Mouse (Mus musculus) right cerebral cortex, adult 2 months (tissue): ENCODE results near the gene Gm20388.

ENCODE experiments used
- DNase-seq, 2 experiments: peaks; one replicate each; pipeline ENCODE4 v3.0.0; 2021 to 2022; ENCODE audit warnings: low spot score in 2 of 2

Gm20388 gene

GRCm38 (mm10) chr8:121887547-121887946 is 1976.9 kb downstream of the Gm20388 start:
- DNase-seq, result no peak

DNA sequence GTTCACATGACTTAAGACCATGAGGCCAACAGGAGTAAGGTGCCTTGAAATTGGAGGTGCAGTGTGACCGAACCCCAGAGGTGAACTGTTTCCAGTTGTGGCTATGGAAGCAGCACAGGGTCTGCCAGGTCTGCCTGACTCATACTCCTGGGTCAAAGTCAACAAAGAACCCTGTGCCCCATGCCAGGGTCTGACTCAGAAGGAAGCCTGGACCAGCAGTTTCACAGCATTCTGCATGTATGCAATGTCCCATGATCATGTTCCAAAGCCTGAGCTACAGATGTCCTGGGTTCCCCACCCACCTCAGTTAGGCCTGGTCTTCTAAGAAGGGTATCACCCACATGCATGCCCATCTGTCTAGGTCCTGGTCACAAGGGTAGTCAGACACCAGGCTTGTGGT is 1978.7 kb downstream of the Gm20388 start:
- DNase-seq, result no peak

DNA sequence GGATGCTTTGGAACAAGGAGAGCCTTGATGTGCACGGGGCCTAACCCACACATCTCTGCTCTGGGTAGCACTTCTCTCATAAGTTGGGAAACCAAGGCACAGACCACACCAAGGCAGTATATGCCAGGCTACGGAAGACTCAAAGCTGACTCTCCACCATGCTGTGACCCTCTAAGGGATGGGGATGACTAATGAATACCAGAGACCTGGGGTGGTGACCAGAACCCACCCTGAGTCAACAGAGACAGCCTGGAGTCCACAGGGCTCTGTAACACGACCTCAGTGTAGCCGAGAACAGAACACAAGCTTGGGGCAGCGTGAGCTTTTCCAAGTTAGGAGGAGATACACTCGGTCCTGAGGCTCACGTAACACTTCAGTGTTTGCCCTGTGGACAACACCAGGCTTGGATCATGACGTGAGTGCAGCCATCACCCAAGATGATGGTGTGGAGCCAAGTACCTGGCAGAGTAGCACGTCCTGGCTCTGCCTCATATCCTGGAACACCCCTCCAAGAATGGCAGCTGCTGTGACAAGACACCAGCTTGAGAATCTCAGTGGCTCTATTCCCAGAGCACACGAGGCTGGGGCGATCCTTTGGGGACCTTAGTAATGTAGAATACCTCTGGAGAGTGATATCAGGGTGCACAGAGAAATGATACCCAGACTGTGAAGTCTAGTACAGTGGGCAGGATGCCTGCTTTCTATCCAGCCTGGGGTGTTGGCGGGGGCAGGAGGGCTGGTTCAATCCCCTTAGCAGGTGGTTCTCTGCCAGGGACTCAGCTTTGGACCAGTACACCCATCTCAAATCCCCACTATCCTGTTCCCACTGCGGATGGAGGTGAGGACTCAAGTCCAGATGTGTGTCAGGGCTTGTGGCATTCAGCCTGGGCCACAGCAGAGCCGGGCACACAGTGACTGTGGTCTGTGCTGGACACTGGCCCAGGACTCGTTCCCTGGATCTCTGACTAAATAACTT is 1979.5 kb downstream of the Gm20388 start:
- no peak for DNase-seq

GRCm38 (mm10) chr8:121892875-121893274 is 1982.2 kb downstream of the Gm20388 start:
- DNase-seq, result no peak

DNA sequence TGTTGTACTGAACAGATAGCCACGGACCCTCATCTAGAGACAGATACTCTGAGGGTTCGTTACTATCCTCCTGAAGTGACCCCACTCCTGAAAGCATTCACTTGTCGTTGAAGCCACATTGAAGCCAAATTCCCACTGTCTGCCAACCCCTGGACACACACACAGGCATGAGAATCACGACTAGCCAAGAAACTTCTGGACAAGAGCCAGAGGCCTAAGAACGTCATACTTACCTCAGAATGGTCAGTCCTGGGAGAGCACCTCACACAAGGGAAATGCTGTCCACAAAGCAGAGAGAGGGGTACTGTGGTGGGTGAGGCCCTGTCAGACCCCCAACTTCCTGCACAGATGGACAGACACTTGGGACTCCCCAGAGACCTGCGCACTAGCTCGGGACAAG is 1985.3 kb downstream of the Gm20388 start:
- DNase-seq, result no peak

DNA sequence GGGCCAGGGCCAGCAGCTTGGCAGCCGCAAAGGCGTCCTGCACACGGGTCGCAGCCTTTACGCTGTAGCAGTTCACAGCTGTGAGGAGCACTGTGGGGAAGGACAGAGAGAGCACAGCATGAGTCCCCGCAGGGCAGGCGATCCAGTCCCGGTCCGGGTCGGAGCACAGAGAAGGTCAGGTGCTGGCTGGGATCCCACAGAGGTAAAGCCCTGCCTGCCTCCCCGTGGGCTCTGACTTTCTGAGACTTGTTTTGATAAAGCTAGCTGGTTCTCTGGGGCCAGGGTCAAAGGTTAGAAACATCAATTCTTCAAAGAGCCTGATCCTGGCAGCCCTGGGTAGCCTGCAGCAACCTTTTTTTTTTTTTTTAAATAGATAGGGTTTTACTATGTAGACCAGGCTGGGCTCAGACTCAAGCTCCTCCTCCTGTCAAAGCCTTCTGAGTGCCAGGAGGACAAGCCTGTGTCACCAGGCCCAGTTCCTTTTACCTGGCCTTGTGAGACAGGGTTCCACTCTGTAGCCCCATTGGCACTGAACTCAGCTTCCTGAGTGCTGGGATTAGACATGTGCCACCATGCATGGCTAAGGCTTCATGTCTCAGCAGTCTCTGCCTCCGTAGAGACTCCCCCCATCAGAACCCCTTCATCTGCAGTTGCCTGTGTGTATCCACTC is 1986.0 kb downstream of the Gm20388 start:
- no peak for DNase-seq

DNA sequence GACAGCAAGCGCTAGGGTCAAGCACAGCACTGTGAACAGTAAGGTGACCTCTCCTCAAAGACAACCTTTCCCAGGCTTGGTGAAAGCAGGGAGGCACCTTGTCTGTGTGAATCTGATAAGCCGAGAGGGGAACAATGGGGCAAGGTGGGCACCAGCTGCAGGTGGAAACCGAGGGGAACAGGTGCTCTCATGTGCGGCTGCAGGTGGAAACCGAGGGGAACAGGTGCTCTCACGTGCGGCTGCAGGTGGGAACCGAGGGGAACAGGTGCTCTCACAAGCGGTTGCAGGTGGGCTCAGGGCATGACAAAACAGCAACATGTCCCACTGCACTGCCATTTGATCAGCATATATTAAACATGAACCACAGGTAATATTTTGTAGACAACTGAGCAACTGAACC is 1986.6 kb downstream of the Gm20388 start:
- DNase-seq, result no peak

GRCm38 (mm10) chr8:121897871-121898381 is 1987.3 kb downstream of the Gm20388 start:
- peak; percentile 71 to 75 for DNase-seq

DNA sequence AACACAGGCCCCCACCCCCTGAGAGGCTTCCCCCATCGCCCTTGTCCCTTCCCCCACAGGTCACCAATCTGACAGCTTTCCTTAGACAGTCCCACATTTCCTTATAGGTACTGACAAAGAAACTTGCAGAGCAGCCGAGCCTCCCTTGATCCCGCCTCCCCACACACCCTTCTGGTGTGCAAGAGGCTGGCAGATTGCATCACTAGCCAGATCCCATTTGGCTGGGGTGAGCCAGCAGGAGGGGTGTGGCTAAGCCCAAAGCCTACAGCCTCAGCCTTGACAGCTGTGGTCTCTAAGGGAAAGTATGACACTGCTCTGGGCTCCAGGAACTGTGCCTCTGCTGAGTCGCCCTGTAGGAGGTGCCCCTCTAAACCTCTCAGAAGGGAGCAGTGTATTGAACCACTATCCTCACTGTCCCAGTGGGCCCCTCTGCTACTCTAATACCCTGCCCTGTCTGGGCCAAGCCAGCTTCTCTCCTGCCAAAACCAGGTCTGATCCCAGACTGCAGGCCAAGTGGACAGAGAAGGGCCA is 1987.8 kb downstream of the Gm20388 start:
- DNase-seq, result peak; percentile 74 to 77

GRCm38 (mm10) chr8:121899180-121900044 is 1988.8 kb downstream of the Gm20388 start:
- DNase-seq, result no peak

DNA sequence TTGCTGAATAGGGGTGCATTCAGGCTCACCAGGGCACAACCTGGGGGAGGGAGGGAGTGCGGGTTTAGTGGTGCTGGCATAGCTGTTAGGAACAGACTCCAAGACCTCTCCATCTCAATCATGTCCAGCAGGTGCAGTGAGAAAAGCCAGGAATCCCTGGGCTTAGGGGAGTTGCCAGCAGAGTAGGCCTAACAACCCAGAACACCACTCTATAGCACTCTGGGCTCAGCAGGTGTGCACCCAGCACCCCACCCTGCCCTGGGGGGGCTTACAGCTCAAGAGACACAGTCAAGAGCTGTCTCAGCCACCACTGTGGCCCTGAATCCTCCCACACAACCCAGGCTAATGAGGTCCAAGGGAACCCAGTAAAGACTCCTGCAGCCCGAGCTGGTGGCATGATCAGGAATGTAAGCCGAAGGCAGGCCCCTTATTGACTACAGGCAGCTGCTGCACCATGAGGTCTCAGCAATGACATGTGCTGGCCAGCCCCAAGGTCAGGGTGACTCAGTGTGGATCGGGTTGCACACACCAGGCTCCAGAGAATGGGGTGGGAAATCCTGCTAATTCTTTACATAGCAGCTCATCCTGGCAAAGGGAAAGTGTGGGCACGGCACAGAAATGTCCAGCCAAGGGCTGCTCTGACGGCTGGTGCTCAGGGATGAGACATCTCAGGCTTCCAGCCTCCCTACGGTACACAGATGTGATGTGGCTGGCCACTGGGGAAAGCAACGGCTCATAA is 1991.0 kb downstream of the Gm20388 start:
- peak in 1 of 2 experiments; percentile 15 for DNase-seq

GRCm38 (mm10) chr8:121903977-121904376 is 1993.3 kb downstream of the Gm20388 start:
- DNase-seq, result no peak

DNA sequence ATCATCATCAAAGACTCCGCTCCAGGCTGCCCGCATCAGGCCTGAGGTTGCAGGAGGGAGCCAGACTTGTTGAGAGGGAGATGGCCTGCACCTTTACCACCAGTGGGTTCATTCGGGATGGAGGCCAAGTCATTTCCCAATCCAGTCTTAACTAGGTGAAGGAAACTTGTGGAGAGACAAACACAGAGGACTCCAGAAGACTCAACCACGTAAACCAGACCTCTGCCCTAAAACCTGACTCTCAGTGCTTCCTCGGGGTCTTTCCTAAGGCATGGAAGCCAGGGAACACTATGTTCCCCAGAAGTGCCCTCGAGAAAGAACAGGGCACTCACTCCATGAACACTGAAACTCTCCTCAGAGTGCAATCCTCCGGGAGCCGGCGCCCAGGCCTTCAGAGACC is 1994.4 kb downstream of the Gm20388 start:
- no peak for DNase-seq

- no peak for DNase-seq
Measured at GRCm38 (mm10) chr8:121905420-121905819, 1994.8 kb downstream of the Gm20388 start.

- DNase-seq, result no peak
Measured at GRCm38 (mm10) chr8:121905864-121906263, 1995.2 kb downstream of the Gm20388 start.

GRCm38 (mm10) chr8:121906542-121907512 is 1996.2 kb downstream of the Gm20388 start:
- DNase-seq, result peak in 1 of 2 experiments; percentile 53

GRCm38 (mm10) chr8:121907587-121908248 is 1997.1 kb downstream of the Gm20388 start, which contains the start of gene Slc7a5:
Slc7a5 (minus strand) TSS chr8:121907694.
- peak; percentile 92 to 96 for DNase-seq

- no peak for DNase-seq
Measured at GRCm38 (mm10) chr8:121908378-121909147, 1997.9 kb downstream of the Gm20388 start.
